Comparison of ENCODE assay signal across 21 mouse cellular contexts in genomic region chr4:29466315-29466714, GRCm38 (mm10).
A peak's percentile ranks its signal among the peaks of the same experiment; 100 is the strongest.
DNase-seq lines count a peak whose midpoint lies in the region; ATAC-seq and TF ChIP-seq lines count a peak whose summit lies in the region.
"Had no signal": no experiment of that assay in that cellular context is flagged by ENCODE, and none has a peak within 500 bp of the region (broad histone marks: within the 10 kb centered on the region; RNA-seq: fewer than 3 reads in every experiment).

No protein-coding gene starts in this region.

- H3K9ac ChIP-seq in forebrain, postnatal 0 days: no peak overlapping the region
- H3K9ac ChIP-seq in forebrain, embryonic 16.5 days (replicated peaks; ENCODE audit: low read depth, low read length): no peak overlapping the region
- H3K9ac ChIP-seq: liver, embryonic 13.5 days had no signal

- no peaks in the 10 kb centered on the region for H3K27me3 ChIP-seq in forebrain, postnatal 0 days (ENCODE audit: insufficient read depth, low read length)
- H3K27me3 ChIP-seq in forebrain, embryonic 16.5 days (replicated peaks; ENCODE audit: control insufficient read depth, insufficient read depth, low read length): no peaks in the 10 kb centered on the region
- H3K27me3 ChIP-seq: liver, embryonic 13.5 days; megakaryocyte, embryonic 14.5 days; Patski had no signal

- peak; percentile 50 for DNase-seq in forebrain, postnatal 0 days
- DNase-seq in layer of hippocampus, adult 2 months (ENCODE audit: low spot score in 2 of 2): no peak
- no peak for DNase-seq in layer of hippocampus, adult 11-12 months (ENCODE audit: low spot score)
- peak; percentile 35 for DNase-seq in 3T3-L1 (ENCODE audit: low read depth, low spot score)
- DNase-seq in brain, embryonic 14.5 days (ENCODE audit: low read depth): peak; percentile 58
- DNase-seq in adrenal gland, postnatal 10 days: no peak
- DNase-seq: adrenal gland, adult 2 months; cerebellum, adult 2 months; cerebellum, postnatal 36 days; embryo, embryonic 11 days; gastrocnemius, adult 2 months; heart, postnatal 4 days; kidney, adult 9 months; kidney, postnatal 25 days; liver, embryonic 13.5 days; lung, adult 2 months had no signal

- H3K36me3 ChIP-seq in forebrain, postnatal 0 days (ENCODE audit: insufficient read depth): no peaks in the 10 kb centered on the region
- no peaks in the 10 kb centered on the region for H3K36me3 ChIP-seq in forebrain, embryonic 16.5 days (ENCODE audit: control insufficient read depth, insufficient read depth)
- H3K36me3 ChIP-seq: heart, embryonic 10.5 days; liver, embryonic 13.5 days had no signal

- no peak overlapping the region for H3K27ac ChIP-seq in forebrain, postnatal 0 days (ENCODE audit: low read depth, low read length)
- no peak overlapping the region for H3K27ac ChIP-seq in forebrain, embryonic 16.5 days (ENCODE audit: low read length)
- no peak overlapping the region for H3K27ac ChIP-seq in layer of hippocampus, adult 2 months
- H3K27ac ChIP-seq: gastrocnemius, adult 2 months; heart, embryonic 10.5 days; liver, embryonic 13.5 days had no signal

- TF ChIP-seq POLR2A in brain, embryonic 14.5 days (IDR thresholded peaks at IDR 0.05; ENCODE audit: borderline replicate concordance, extremely low read depth, insufficient read depth, insufficient read length, poor library complexity, severe bottlenecking): no peak

- no peak overlapping the region for H3K4me3 ChIP-seq in forebrain, postnatal 0 days (ENCODE audit: low read depth, low read length)
- no peak overlapping the region for H3K4me3 ChIP-seq in forebrain, embryonic 16.5 days (replicated peaks; ENCODE audit: low read length)
- no peak overlapping the region for H3K4me3 ChIP-seq in layer of hippocampus, adult 2 months
- H3K4me3 ChIP-seq: gastrocnemius, adult 2 months; heart, embryonic 10.5 days; liver, embryonic 13.5 days; megakaryocyte, embryonic 14.5 days had no signal

- WGBS in forebrain, postnatal 0 days: 45% methylated on average over 2 of the region's 2 CpGs
- WGBS in forebrain, embryonic 16.5 days: 61% methylated on average over 2 of the region's 2 CpGs

- no peak for ATAC-seq in forebrain, postnatal 0 days
- no peak for ATAC-seq in forebrain, embryonic 16.5 days
- ATAC-seq: midbrain, embryonic 16.5 days; Patski had no signal

- H3K4me1 ChIP-seq in forebrain, postnatal 0 days (ENCODE audit: insufficient read depth): no peaks in the 10 kb centered on the region
- no peaks in the 10 kb centered on the region for H3K4me1 ChIP-seq in forebrain, embryonic 16.5 days (replicated peaks; ENCODE audit: control insufficient read depth, insufficient read depth, low read length)
- H3K4me1 ChIP-seq: heart, embryonic 10.5 days; liver, embryonic 13.5 days; megakaryocyte, embryonic 14.5 days had no signal

- TF ChIP-seq CTCF in forebrain, postnatal 0 days (IDR thresholded peaks at IDR 0.05; ENCODE audit: low read depth): peak; percentile 49
- TF ChIP-seq CTCF in layer of hippocampus, adult 2 months (conservative IDR thresholded peaks at IDR 0.05): peak; percentile 72
- no peak for TF ChIP-seq CTCF in brain, embryonic 14.5 days (IDR thresholded peaks at IDR 0.05; ENCODE audit: borderline replicate concordance, extremely low read depth, insufficient read depth, insufficient read length)

- H3K4me2 ChIP-seq in forebrain, postnatal 0 days (ENCODE audit: low read depth): no peak overlapping the region
- H3K4me2 ChIP-seq in forebrain, embryonic 16.5 days (ENCODE audit: low read length): no peak overlapping the region
- H3K4me2 ChIP-seq: liver, embryonic 13.5 days had no signal

- H3K9me3 ChIP-seq in forebrain, postnatal 0 days (ENCODE audit: low read length): no peaks in the 10 kb centered on the region
- H3K9me3 ChIP-seq in forebrain, embryonic 16.5 days (ENCODE audit: control insufficient read depth, low read length): no peaks in the 10 kb centered on the region
- H3K9me3 ChIP-seq: heart, embryonic 10.5 days; liver, embryonic 13.5 days; megakaryocyte, embryonic 14.5 days had no signal

Comparison
In these comparisons a context has a peak if more than half of its experiments do, and no peak if none do; other contexts are left out.
1. DNase-seq: peak in forebrain, postnatal 0 days (single experiment), 3T3-L1 (single experiment) and brain, embryonic 14.5 days (single experiment); none in layer of hippocampus, adult 2 months (0 of 2), layer of hippocampus, adult 11-12 months (single experiment) and adrenal gland, postnatal 10 days (single experiment).